Mouse (Mus musculus) lung, postnatal 0 days (tissue): ENCODE results near the gene Plppr1.

Source experiments
- CTCF ChIP-seq: IDR thresholded peaks from 2 replicates; pipeline ENCODE4 v1.5.1; 2016; ENCODE audit warnings: antibody characterized with exemption, mild to moderate bottlenecking
- EP300 ChIP-seq: IDR thresholded peaks from 2 replicates; pipeline ENCODE4 v1.6.1; 2016; ENCODE audit warnings: antibody characterized with exemption, mild to moderate bottlenecking, control low read depth

GRCm38 (mm10) chr4:49118842-49119241 is 59.8 kb downstream of the Plppr1 start:
- TF ChIP-seq CTCF = no peak
- no peak for TF ChIP-seq EP300
